Mouse (Mus musculus) c-Kit-positive CD71-positive TER-119-positive erythroid progenitor cells, embryonic 14.5 days (primary cell): ENCODE data around the gene Bmp8a.
"Not testable (repeated sequence)": the region's sequence is repeated elsewhere in the genome, so short reads cannot be mapped to it uniquely, and the experiment has no call there.

ENCODE experiments used
- DNase-seq: peaks from one replicate; pipeline ENCODE4 v3.0.0-alpha.2; 2013; ENCODE audit warnings: low spot score

The Bmp8a gene

GRCm38 (mm10) chr4:123331326-123331725 lies 11.7 kb downstream of the Bmp8a start:
- no peak for DNase-seq

GRCm38 (mm10) chr4:123328946-123329345 lies 14.1 kb downstream of the Bmp8a start:
- DNase-seq = no peak

GRCm38 (mm10) chr4:123327630-123328029 lies 15.4 kb downstream of the Bmp8a start:
- no peak for DNase-seq

- no peak for DNase-seq
These were observed 17.0 kb downstream of the Bmp8a start for GRCm38 (mm10) chr4:123326087-123326486.

- no peak for DNase-seq
These were observed 19.5 kb downstream of the Bmp8a start, which contains the start of gene Oxct2a for GRCm38 (mm10) chr4:123323534-123323933. Oxct2a (minus strand) TSS chr4:123323634.

- not testable (repeated sequence) for DNase-seq
These were observed 20.1 kb downstream of the Bmp8a start for GRCm38 (mm10) chr4:123322910-123323309.

- DNase-seq = no peak
These were observed 28.6 kb downstream of the Bmp8a start for GRCm38 (mm10) chr4:123314497-123314896.

GRCm38 (mm10) chr4:123313010-123313409 lies 30.0 kb downstream of the Bmp8a start:
- no peak for DNase-seq

GRCm38 (mm10) chr4:123311845-123312244 lies 31.2 kb downstream of the Bmp8a start:
- DNase-seq = no peak

- no peak for DNase-seq
These were observed 34.8 kb downstream of the Bmp8a start for GRCm38 (mm10) chr4:123308292-123308691.

GRCm38 (mm10) chr4:123306999-123307398 lies 36.1 kb downstream of the Bmp8a start:
- no peak for DNase-seq

GRCm38 (mm10) chr4:123305789-123306188 lies 37.3 kb downstream of the Bmp8a start:
- peak; percentile 57 for DNase-seq

GRCm38 (mm10) chr4:123298980-123299670 lies 43.9 kb downstream of the Bmp8a start:
- no peak for DNase-seq

GRCm38 (mm10) chr4:123298226-123298625 lies 44.8 kb downstream of the Bmp8a start:
- no peak for DNase-seq

- DNase-seq = no peak
These were observed 45.7 kb downstream of the Bmp8a start for GRCm38 (mm10) chr4:123297195-123297960.

GRCm38 (mm10) chr4:123296148-123296534 lies 46.9 kb downstream of the Bmp8a start:
- DNase-seq = no peak

GRCm38 (mm10) chr4:123295516-123296147 lies 47.4 kb downstream of the Bmp8a start:
- DNase-seq = no peak

- not testable (repeated sequence) for DNase-seq
These were observed 48.0 kb downstream of the Bmp8a start for GRCm38 (mm10) chr4:123295026-123295425.

GRCm38 (mm10) chr4:123293661-123294443 lies 49.2 kb downstream of the Bmp8a start:
- no peak for DNase-seq

- DNase-seq = no peak
These were observed 50.1 kb downstream of the Bmp8a start for GRCm38 (mm10) chr4:123292989-123293388.

GRCm38 (mm10) chr4:123292390-123292789 lies 50.7 kb downstream of the Bmp8a start:
- DNase-seq = no peak

GRCm38 (mm10) chr4:123289038-123289437 lies 54.0 kb downstream of the Bmp8a start:
- DNase-seq = no peak
